Mouse (Mus musculus) kidney, adult 18-20 months (tissue): Measurements from ENCODE around the gene Fbxl12.
"Not testable (repeated sequence)": the region's sequence is repeated elsewhere in the genome, so short reads cannot be mapped to it uniquely, and the experiment has no call there.

ENCODE experiments used
- DNase-seq: peaks from one replicate; pipeline ENCODE4 v3.0.0; 2021

Fbxl12 gene

GRCm38 (mm10) chr9:20644360-20645081 lies at the start of gene Fbxl12:
Gene Fbxl12, minus strand, starts transcription at chr9:20644767.
- peak; percentile 86 for DNase-seq

GRCm38 (mm10) chr9:20692863-20693262 lies 48.3 kb upstream of the Fbxl12 start:
- no peak for DNase-seq

DNA sequence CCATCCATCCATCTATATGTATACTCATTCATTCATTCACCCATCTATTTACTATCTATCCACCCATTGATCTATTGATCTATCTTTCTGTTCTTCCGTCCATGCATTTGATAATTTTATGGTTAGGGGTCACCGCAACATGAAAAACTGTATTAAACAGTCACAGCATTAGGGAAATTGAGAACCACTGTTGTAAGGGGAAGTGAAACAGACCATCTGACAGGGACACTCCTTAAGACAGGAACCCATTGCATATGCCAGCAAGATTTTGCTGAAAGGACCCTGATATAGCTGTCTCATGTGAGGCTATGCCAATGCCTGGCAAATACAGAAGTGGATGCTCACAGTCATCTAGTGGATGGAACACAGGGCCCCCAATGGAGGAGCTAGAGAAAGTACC lies 45.9 kb upstream of the Fbxl12 start:
- DNase-seq, result not testable (repeated sequence)

- no peak for DNase-seq
Measured at GRCm38 (mm10) chr9:20689913-20690312, 45.3 kb upstream of the Fbxl12 start.

DNA sequence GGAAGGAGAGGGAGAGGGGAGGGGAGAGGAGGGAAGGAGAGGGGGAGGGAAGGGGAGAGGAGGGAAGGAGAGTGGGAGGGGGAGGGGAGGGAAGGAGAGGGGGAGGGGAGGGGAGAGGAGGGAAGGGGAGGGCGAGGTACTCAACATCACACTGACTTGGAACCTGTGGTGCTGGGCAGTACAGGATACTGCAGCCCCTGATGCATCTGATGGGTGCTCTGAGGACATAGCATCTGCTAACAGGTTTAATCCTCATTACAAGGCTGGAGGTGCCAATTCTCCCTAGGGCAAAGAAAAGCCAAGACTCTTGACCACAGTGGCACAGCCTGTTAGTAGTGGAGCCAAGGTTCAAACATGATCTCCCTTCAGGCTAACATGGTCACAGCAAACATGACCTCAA lies 44.8 kb upstream of the Fbxl12 start:
- no peak for DNase-seq

- no peak for DNase-seq
Measured at GRCm38 (mm10) chr9:20685081-20685861, 40.7 kb upstream of the Fbxl12 start.

GRCm38 (mm10) chr9:20682389-20682722 lies 37.8 kb upstream of the Fbxl12 start:
- DNase-seq, result no peak

- DNase-seq, result no peak
Measured at GRCm38 (mm10) chr9:20681546-20682388, 37.2 kb upstream of the Fbxl12 start.

DNA sequence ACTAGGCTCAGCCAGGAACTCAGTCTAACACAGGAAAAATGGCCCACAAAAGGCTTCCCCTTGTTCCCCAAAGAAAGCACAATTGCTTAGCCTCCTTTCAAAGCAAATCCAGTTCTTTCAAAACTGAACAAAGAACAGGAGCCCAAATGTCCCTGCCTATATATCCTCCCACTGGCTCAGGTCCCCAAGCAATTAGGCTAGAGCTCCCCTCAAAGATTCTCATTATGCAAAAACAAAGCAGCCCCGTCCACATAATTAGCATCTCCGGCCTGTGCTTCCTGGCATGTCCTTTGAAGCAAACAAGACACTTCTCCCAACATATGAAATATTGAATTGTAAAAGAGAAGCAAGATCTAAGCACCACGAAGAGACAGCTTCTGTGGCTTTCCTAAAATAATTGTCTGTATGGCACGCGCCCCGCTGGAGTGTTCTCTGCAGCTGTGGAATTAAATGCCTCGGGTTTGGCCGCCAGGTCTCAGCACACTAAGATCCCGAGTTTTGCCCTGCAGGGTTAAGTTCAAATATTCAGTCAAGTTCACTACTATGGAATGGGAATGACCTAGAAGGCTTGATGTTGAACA lies 35.9 kb upstream of the Fbxl12 start:
- DNase-seq, result no peak

GRCm38 (mm10) chr9:20677892-20678291 lies 33.3 kb upstream of the Fbxl12 start:
- DNase-seq, result no peak

DNA sequence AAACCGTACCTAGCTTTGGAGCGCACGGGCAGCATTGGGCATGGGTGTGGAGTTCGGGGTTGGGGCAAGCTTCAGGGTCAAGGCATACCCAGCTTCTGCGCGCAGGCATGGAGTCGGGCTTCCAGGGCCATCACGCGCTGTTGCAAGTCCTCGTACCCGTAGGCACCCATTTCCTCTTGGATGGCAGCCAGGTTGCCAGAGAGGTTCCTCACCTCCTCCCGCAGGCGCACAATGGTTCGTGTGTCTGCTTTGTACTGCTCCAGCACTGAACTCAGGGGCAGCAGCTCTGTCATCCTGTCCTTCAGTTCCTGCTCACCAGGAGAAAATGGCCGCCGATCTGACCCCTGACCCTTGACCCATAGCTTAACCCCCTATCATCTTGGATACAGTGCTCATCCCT lies 27.5 kb upstream of the Fbxl12 start:
- no peak for DNase-seq

GRCm38 (mm10) chr9:20668065-20668464 lies 23.5 kb upstream of the Fbxl12 start:
- no peak for DNase-seq

DNA sequence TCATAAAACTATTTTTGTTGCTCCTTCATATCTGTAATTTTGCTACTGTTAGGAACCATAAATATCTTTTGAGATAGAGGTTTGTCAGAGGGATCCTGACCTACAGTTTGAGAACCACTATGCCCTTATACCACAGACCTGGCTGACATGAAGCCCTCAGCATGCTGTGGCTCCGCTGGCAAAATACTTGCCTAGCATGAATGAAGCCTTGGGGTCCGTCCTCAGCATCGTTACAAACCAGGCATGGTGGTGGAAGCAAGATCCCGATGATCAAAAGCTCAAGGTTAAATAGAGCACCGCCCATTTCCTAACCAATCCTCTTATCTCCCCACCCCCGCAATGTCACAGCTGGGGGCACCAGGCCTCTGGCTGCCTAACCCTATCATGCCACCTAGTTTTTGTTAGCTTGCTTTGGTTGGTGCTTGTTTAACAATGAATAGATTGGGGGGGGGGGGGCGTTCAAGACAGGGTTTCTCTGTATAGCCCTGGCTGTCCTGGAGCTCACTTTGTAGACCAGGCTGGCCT lies 22.0 kb upstream of the Fbxl12 start:
- no peak for DNase-seq

DNA sequence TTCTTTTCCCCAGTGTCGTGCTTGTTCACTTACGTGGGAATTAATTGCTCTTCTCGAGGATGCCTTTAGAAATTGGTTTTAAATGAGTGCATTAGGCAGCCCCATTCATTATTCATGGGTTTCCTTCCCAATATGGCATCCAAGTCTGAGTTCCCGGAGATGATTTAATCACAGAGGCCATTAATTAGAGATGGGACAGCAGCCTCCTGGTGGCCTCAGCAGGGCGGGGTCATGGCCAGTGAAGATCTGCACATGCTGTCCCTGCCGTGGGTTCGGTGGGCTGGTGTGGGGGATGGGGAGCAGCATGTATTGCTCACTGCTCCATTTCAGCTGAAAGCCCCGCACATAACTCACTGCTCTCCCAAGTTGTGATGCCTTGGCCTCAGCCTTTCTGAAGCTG lies 21.4 kb upstream of the Fbxl12 start:
- no peak for DNase-seq

- DNase-seq, result no peak
Measured at GRCm38 (mm10) chr9:20664982-20665637, 20.5 kb upstream of the Fbxl12 start.

DNA sequence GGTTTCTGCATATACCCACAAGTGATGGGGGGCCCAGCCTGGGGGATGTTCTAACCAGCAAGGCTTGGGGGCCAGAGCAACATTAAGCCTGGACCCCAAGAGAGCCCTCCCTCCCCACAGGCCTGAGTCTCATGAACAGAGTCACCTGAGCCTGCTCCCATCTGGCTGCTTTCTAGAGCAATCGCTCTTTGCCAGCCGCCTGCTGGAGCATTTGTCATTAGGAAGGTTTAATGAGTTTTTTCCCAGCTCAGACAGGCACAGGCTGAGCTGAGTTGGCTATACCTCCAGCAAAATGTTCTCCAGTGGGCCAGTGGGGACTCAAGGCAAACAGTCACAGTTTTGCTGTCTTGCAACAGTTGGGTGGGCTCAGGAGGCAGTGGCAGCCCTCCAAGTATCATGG lies 19.8 kb upstream of the Fbxl12 start:
- DNase-seq, result peak; percentile 8

GRCm38 (mm10) chr9:20663956-20664355 lies 19.4 kb upstream of the Fbxl12 start:
- no peak for DNase-seq

- DNase-seq, result no peak
Measured at GRCm38 (mm10) chr9:20662874-20663273, 18.3 kb upstream of the Fbxl12 start.

DNA sequence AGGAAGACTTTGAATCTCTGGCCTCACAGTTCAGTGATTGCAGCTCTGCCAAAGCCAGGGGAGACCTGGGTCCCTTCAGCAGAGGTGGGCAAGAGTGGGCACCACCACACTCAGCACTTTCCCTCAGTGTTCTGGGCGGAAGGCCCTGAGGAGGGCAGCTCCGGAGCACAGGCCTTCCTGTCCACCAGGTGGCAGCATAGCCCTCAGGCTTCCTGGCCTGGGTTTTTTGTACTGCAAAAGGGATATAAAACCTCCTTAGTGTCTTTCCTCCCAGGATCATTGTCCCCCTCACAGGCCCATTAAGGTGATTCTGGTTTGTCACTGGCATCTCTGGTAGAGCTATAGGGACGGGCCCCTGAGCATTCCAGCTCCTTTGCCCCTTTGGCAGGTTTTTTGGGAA lies 17.8 kb upstream of the Fbxl12 start:
- DNase-seq, result peak; percentile 66

DNA sequence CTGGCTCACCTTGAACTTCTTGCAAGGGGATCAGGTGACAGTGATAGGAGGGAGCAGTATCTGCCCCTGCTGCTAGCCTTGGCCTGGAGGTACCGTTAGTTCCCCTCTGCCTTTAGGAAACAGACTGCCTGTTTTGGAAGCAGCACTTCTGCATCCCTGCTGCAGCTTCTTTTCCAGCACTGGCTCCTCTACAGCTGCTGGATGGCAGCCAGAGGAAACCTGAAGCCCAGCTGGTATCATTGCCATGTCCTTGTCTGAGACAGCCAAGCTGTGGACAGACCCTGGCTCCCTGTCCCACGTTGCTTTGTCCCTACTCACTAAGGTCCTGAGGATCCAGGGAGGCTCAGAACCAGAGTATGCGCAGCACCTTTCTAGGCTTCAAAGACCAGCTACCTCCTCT lies 13.0 kb upstream of the Fbxl12 start:
- no peak for DNase-seq

DNA sequence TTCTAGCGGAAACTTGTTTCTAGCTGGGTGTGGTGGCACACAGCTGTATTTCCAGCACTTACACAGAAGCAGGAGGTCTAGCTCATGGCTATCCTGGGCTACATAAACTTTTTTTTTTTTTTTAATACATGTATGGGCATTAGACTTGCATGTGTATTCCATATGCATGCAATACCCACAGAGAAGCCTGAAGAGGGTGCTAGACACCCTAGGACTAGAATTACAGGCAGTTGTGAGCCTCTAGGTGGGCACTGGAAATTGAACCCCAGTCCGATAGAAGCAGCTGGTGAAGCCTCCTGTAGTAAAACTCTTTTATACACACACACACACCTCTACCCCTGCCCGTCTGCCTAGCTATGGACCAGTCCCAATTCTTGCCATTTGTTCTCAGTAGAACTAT lies 9.3 kb upstream of the Fbxl12 start:
- DNase-seq, result no peak

DNA sequence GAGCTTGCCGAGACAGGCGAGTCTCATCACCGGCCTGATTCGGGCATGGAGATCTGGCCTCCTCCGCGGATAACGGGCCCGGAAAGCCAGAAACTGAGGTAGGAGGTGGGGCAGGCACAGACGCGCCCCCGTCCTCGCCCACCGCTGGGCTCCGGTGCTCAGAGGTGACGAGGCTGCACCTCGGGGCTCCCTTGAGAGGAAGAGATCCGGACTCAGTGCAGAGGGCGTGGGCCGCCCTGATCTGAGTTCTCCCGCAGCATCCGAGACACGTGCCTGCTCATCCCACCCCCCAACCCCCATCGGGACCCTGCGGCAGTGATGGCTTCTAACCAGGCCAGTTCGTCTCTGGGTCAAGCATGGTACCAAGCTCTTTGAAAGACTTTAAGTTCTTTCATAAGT lies 7.7 kb upstream of the Fbxl12 start:
- DNase-seq, result no peak
